Mouse (Mus musculus): ENCODE measurements around the gene Hist2h2bb.

DNA sequence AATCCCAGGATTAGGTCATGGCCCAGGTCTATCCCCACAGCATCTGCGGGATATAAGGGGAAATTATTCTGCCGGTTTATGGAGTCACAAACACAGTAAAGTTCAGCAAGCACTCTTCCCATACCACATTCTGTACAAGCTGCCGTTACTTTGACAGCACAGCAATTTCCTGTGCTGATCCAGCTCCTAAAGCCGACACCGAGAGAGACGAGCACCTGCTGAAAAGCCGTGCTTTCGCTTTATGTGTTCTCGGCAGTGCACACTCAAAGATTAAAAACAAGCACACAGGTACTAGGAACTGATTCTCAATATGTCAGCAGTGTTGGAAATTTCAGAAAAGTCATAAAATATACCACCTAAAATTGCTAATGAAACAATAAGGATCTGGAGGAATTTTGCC, 37.0 kb downstream of the Hist2h2bb start:
- no peak for TF ChIP-seq POLR2A (IDR thresholded peaks at IDR 0.05; ENCODE audit: borderline replicate concordance, insufficient read depth, low read length)
- no peak for TF ChIP-seq CTCF (IDR thresholded peaks at IDR 0.05; ENCODE audit: borderline replicate concordance, insufficient read depth, low read depth, low read length)
